Mouse (Mus musculus) layer of hippocampus, adult 9-10 months (tissue): Measurements from ENCODE around the gene Racgap1.
A peak's percentile ranks its signal among the peaks of the same experiment; 100 is the strongest.

Experiments used
- DNase-seq: peaks from one replicate; pipeline ENCODE4 v3.0.0; 2022; ENCODE audit warnings: low spot score

The Racgap1 gene

GRCm38 (mm10) chr15:99651163-99651872, at the start of gene Racgap1:
Gene Racgap1, minus strand, starts transcription at chr15:99651656.
- DNase-seq = peak; percentile 94

GRCm38 (mm10) chr15:99700219-99701106, 49.0 kb upstream of the Racgap1 start:
- DNase-seq = no peak

GRCm38 (mm10) chr15:99699715-99700114, 48.3 kb upstream of the Racgap1 start:
- DNase-seq = no peak

GRCm38 (mm10) chr15:99698533-99699085, 47.2 kb upstream of the Racgap1 start:
- DNase-seq = no peak

- DNase-seq = no peak
These were observed 45.9 kb upstream of the Racgap1 start for GRCm38 (mm10) chr15:99697309-99697708.

- no peak for DNase-seq
These were observed 40.5 kb upstream of the Racgap1 start for GRCm38 (mm10) chr15:99691976-99692375.

GRCm38 (mm10) chr15:99690924-99691323, 39.5 kb upstream of the Racgap1 start:
- DNase-seq = no peak

- DNase-seq = no peak
These were observed 37.3 kb upstream of the Racgap1 start for GRCm38 (mm10) chr15:99688712-99689111.

GRCm38 (mm10) chr15:99684156-99684555, 32.7 kb upstream of the Racgap1 start:
- no peak for DNase-seq

GRCm38 (mm10) chr15:99682880-99683279, 31.4 kb upstream of the Racgap1 start:
- DNase-seq = no peak

GRCm38 (mm10) chr15:99679008-99679407, 27.6 kb upstream of the Racgap1 start:
- no peak for DNase-seq

- no peak for DNase-seq
These were observed 26.8 kb upstream of the Racgap1 start for GRCm38 (mm10) chr15:99678063-99678800.

- DNase-seq = no peak
These were observed 25.6 kb upstream of the Racgap1 start for GRCm38 (mm10) chr15:99677089-99677488.

GRCm38 (mm10) chr15:99674866-99675265, 23.4 kb upstream of the Racgap1 start:
- DNase-seq = no peak

- no peak for DNase-seq
These were observed 20.3 kb upstream of the Racgap1 start for GRCm38 (mm10) chr15:99671783-99672182.

- DNase-seq = no peak
These were observed 19.7 kb upstream of the Racgap1 start for GRCm38 (mm10) chr15:99670964-99671670.

GRCm38 (mm10) chr15:99670154-99670821, 18.8 kb upstream of the Racgap1 start, which contains the start of gene Asic1:
Gene Asic1, plus strand, starts transcription at chr15:99670368.
- no peak for DNase-seq

- DNase-seq = no peak
These were observed 17.9 kb upstream of the Racgap1 start for GRCm38 (mm10) chr15:99669392-99669791.

GRCm38 (mm10) chr15:99668881-99669280, 17.4 kb upstream of the Racgap1 start:
- peak; percentile 61 for DNase-seq

GRCm38 (mm10) chr15:99667544-99667943, 16.1 kb upstream of the Racgap1 start:
- DNase-seq = no peak
